Mouse (Mus musculus) liver, adult (tissue): Measurements from ENCODE around the gene Coro2b.
A peak's percentile ranks its signal among the peaks of the same experiment; 100 is the strongest.

Experiments
- GATA4 ChIP-seq: IDR thresholded peaks from 2 replicates; pipeline ENCODE4 v1.6.1; 2014; ENCODE audit warnings: mild to moderate bottlenecking, low read length; ENCODE audit not compliant: insufficient replicate concordance

Coro2b gene

DNA sequence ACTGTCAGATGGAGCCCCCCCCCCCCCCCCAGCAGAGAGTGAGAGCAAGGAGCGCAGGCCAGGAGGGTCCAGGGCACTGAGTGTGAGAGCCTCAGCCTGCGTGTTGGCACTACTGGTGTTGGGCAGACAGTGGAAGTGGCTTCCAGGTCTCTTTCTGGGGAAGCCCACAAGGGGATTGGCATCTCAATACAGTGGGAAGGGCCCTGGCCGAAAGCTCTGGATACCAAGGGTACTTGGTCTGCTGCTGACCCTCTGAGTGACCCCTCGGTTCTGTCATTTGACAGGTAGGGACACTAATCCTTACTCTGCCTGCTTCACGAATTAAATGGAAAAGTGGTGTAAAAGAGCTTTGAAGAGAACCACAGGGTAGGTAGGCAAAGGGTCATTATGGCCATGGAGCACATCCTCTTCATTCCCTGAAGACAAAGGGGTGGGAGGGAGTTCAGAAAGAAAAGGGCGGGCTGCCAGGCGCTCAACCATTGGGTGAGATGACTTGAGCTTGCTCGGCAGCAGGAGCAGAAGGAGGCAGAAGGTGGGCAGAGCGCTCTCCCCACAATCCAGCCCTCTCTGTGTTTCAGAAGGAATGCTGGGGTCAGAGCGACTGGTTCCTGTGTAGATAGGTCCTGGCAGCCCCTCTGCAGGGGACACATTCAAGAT is 116.5 kb downstream of the Coro2b start:
- no peak for TF ChIP-seq GATA4

DNA sequence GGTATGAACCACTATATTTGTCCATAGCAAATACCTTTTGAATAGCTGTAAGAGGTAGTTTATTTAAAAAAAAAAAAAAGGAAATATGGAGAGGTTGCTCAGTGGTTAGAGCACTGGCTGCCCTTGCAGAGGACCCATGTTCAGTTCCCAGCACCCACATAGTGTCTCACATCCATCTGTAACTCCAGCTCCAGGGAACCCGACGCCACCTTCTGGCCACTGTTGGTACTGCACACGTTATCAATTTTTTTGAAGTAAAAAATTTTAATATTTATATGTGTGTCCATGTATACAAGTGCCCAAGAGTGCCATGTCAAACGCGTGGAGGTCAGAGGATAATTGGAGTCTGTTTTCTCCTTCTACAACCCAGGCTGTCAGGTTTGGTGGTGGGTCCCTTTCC is 118.1 kb downstream of the Coro2b start:
- TF ChIP-seq GATA4 = no peak

DNA sequence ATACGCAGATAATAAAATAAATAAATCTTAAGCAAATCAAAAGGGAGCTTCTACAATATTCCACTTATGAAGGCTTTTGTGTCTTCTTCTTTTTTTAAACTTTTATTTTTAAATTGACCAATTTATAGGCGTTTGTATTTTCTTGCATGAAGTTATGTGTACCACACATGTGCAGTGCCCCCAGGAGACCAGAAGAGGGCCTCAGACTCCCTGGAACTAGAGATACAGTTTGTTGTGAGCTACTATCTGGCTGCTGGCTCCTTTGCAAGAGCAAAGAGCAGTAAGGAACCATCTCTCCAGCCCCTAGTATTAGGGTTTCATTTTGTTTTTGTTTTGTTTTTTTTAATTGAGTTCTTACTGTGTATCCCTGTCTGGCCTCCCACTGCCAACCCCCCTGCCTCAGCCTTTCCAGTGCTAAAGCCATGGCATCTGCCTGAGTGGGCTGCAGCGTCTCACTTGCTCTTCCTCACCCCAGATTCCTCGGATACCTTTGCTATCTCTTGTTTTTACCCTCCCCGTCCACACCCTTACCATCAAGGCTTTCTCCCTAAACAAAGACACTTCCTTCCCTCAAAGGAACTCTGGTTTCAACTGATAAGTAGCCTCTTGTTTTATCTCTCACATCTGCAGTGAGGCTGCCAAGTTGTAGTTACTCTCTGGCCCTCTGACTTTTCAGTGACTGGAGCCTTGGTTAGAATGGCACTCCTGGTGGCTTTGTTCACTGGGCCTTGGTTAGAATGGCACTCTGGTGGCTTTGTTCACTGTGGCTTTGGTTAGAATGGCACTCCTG is 129.3 kb downstream of the Coro2b start:
- no peak for TF ChIP-seq GATA4

DNA sequence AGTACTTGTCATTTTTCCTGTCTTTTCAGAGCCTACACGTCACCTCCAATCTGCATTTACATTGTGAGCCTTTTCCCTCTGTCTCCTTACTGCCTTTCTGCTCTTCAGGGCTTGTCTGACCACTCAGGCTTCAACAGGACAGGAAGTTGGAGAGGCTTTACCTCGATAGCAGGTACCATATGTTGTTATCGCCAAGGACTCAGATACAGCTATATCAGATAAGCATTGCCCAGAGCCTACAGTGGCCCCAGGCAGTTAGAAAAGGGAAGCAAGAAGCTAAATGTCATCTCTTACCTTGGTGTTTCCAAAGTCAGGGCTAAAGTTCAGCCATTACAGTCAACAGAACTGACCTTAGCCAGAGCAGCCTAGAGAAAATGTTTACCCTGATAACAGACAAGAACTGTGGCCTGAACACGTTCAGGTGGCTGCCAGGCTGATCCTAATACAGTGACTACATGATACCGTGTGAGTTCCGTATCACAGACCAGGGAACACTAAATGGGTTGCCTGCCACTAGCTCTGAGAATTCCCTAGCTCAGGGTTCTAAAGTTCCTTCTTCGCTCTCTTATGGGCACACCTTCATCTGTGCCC is 130.3 kb downstream of the Coro2b start:
- TF ChIP-seq GATA4 = peak; percentile 86

DNA sequence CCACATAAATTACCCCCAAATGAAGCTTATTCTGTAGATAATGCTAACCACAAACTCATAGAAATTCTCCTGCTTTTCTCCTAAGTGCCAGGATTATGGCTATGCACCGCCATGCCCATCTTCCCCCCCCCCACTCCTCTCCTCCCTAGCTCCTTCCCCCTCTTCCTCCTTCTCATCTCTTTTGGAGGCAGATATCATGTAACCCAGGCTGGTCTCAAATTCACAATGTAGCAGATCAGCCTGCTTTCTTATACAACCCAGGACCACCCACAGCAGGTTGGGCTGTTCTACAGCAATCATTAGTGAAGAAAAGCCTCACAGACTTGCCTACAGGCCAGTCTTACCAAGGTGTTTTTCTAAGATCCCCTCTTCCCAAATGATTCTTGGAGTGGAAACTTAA is 135.3 kb downstream of the Coro2b start:
- no peak for TF ChIP-seq GATA4

DNA sequence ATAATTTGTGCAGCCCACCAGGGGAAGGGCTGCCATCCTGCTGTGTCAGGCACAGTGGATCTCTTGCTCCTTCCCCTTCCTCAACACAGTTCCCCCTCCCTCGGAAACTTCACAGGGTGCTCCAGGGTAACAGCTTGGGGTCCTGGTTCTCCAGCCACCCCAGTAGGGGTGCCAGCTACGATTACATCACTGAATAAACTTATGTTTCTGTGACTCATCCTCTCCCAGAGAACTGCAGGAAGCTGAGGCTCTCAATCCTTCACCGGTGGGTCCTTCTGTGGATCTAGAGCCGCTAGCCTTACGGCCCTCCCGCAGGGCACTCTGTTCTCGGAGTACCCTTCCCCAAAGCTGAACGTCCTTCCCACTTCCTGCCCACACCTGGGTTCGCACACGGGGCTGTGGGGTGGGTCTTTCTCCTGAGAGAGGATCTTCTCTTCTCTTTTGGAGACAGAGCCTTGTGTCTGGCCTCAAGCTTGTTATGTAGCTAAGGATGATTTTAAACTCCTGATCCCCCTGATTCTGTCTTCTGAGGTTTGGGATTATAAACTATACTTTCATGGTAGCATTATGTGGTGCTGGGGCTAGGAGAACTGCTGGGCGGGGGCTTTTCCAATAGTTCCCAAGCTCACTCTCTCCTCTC is 136.2 kb downstream of the Coro2b start:
- TF ChIP-seq GATA4 = no peak

DNA sequence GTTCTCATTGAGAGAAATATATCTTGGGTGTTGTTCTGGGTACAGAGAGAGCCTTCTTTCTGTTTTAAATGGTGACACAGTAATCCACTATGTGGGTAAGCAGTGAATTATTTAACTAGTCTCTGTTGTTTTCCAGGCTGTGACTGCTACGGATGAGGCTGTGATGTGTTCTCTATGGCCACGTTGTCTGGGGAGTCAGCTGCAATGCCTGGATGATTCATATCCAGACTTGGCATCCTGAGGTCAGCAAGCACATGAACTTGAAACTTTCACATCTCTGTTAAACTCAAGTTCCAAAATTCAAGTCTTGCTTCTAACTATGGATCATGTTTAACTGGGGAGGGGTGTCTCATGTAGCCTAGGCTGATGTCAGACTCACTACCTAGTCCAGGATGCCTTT is 142.7 kb downstream of the Coro2b start:
- TF ChIP-seq GATA4 = no peak

DNA sequence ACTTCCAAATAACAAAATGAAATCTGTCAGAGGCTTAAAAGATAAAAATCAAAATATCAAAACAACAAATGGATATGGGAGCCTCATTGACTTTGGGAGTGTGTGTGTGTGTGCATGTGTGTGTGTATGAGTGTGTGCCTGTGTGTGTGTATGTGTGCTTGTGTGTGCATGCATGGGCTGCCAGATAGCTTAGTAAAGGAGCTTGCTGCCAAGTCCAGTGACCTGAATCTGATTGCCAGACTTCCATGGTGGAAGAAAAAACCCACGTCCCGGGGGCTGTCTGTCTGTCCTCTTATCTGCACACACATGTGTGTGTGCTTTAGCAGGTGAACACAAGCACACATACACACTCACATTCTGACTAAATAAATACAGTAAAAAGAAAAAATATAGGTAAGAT is 143.3 kb downstream of the Coro2b start:
- no peak for TF ChIP-seq GATA4

DNA sequence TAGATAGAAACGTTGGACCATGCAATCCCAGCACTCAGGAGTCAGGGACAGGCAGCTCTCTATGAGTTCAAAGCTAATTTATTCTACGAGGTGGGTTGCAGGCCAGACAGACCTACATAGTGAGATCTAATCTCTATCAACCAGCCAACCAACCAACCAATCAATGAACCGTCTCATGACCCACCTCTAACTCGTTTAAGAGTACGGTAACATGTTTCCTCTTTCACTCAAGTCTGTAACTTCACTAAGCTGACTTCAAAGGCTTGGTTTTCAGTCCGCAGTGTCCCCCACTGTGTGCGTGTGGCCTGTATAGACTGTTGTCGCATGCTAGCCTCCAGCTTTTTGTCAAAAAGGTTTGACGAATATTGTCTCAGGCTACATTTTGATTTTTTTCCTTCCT is 147.1 kb downstream of the Coro2b start:
- no peak for TF ChIP-seq GATA4

DNA sequence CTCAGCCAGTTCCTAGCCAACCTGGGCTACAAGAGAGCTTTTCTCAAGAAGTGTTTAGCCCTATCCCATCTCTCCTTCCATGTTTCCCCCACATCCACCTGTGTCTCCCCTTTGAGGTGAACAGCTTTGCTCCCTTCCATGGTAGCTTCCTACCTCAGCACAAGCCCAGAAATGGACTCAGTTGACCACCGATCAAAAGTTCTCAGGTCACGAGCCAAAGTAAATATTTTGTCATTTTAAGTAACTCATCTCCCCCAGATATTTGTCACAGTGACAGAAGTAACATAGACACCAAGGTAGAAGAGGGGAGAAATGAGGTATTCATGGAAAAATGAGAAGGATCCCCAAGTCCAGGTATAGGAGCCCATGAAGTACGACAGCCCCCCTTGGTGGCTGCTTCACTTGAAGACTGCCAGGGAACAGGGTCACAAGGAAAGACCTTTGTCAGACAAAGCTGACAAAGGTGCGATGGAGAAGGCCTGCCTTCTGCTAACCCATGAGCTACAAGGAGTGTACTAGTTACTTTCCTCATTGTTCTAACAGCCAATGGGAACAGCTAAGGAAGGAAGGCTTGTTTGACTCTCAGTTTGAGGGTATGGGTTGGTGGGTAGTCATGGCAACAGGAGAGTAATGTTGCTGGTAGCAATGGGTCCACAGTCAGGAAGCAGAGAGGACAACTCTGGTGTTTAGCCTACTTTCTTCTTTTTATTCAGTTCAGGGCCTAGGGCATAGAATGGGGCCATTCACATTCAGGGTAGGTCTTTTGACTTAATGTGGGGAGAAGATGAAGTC is 150.9 kb downstream of the Coro2b start:
- no peak for TF ChIP-seq GATA4

DNA sequence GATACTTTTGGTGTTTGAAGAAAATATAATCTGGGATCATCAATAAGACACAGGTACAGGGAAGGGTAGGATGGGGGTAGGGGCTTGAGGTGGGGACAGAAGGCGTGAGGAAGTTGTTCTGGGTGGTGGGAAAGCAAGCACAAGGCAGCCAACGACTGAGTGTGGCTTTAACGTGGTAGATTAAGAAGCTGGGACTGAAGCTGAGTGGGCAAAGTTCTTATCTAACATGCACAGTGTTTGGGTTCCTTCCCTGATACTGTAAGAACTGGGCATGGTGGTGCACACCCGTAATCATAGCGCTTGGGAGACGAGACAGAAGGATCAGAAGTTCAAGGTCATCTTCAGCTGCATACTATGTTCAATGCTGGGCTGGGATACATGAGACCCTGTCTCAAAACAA is 151.8 kb downstream of the Coro2b start:
- TF ChIP-seq GATA4 = no peak

DNA sequence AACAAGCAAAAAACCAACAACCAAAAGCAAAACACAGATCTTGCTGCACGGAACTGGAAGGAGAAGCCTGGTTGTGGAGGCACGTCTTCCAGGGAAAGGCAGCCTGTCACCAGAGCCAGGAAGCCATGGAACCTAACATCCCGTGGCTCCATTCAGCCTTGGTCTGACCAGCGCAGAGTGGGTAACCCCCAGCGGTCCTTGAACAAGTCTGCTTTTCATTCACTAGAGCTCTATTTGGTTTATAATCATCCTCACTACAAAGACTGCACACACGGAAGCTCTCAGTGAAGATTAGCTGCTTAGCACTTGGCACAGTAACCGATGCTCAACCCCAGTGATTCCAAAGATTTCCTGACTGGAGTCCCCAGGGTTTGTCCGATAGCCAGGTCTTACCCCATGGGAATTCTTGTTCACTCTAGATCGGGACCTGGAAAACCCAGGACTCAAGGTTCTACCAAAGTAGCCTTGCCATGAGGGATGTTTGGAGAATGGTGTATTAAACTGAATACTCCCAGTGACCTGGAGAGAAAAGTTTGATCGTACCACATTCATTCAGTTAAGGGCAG is 154.2 kb downstream of the Coro2b start:
- no peak for TF ChIP-seq GATA4

DNA sequence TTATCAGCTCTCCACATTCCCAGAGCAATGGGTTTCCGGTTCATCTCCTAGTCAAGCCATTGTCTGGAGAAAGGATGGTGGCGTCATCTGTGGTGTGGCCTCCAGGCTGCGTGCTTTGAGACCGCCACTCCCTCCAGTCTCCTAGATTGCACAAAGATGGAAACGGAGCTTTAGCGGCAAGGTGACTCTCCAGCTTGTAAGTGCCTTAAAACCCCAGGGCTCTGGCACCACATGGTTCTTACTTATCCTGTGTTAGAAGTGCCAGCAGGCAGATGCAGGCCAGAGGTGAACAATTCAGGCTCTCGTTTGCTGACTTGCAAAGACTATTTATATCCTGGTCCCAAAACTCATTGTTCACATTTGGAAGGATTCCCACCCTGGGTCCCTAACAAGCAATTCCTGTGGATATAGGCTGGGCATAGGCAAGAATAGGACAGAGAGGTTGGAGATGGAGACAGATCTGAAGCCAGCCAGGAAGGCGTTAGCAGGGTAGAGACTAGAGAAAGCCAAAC is 155.4 kb downstream of the Coro2b start:
- no peak for TF ChIP-seq GATA4

DNA sequence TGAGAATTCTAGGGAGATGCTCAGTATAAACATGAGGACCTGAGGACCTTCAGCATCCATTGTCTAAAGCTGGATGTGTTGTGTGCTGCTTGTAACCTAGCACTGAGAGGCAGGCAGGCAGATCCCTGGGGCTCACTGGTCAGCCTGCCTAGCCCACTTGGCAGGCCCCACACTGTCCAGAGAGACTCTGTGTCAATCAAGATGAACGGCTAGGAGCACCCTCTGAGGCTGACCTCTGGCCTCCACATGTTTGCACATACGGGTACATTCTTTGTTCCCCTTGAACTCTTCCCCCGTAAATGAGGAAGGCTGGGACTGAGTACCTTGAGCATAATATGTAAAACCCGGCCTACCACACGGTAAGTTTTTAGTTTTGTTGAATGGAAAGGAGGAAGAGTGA is 156.5 kb downstream of the Coro2b start:
- TF ChIP-seq GATA4 = no peak

DNA sequence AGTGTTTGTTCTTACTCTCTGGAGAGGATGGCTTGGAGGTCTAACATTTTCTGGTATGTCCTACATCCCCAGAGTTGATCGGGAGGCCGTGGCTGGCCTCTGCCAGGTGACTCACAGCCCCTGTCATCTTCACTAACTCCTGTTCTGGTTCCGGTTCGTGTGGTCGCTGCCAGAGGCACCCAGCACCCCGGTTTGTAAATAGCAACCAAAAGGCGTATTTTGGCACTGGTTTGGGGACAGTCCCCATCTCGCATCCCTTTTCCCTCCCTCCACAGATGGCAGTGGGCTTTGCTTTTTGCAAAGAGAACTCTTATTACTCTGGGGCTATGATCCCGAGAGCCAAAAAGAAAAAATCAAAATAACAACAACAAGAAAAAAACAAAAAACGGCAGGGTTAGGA is 158.9 kb downstream of the Coro2b start:
- no peak for TF ChIP-seq GATA4
